Mouse (Mus musculus) lung, embryonic 14.5 days (tissue): ENCODE measurements around the gene Neb. TPM values are rescaled to one million over a fixed set of nuclear protein-coding genes. Genes with fewer than 3 reads are reported as not detected.
A peak's percentile ranks its signal among the peaks of the same experiment; 100 is the strongest.

Experiments used
- ATAC-seq: fragments of 200-750 bp; cut with Nextera tagmentation; 2 replicates; pipeline ENCODE4 v1.8.0; 2017; ENCODE audit warnings: mild to moderate bottlenecking, moderate TSS enrichment, moderate library complexity; ENCODE audit not compliant: insufficient read depth
- DNase-seq: peaks from one replicate; pipeline ENCODE4 v3.0.0-alpha.2; 2015
- H3K27ac ChIP-seq: fragments of 300-500 bp; sonication (generic); 2 replicates; pipeline ENCODE4 v1.5.1; 2014; ENCODE audit warnings: low read depth, mild to moderate bottlenecking, moderate library complexity
- H3K27me3 ChIP-seq: fragments of 300-500 bp; sonication (generic); 2 replicates; pipeline ENCODE4 v1.6.1; 2014; ENCODE audit warnings: low read length, control low read depth; ENCODE audit not compliant: insufficient read depth
- H3K36me3 ChIP-seq: fragments of 300-500 bp; sonication (generic); 2 replicates; pipeline ENCODE4 v1.6.1; 2014; ENCODE audit warnings: control low read depth; ENCODE audit not compliant: insufficient read depth
- H3K4me1 ChIP-seq: fragments of 300-500 bp; sonication (generic); 2 replicates; pipeline ENCODE4 v1.6.1; 2014; ENCODE audit warnings: antibody characterized with exemption, control low read depth; ENCODE audit not compliant: insufficient read depth
- H3K4me2 ChIP-seq: fragments of 300-500 bp; sonication (generic); 2 replicates; pipeline ENCODE4 v1.6.1; 2014; ENCODE audit warnings: mild to moderate bottlenecking
- H3K4me3 ChIP-seq: fragments of 300-500 bp; sonication (generic); 2 replicates; pipeline ENCODE4 v1.5.1; 2014; ENCODE audit warnings: low read depth, low read length
- H3K9ac ChIP-seq: fragments of 300-500 bp; sonication (generic); 2 replicates; pipeline ENCODE4 v1.6.1; 2014
- H3K9me3 ChIP-seq: fragments of 300-500 bp; sonication (generic); 2 replicates; pipeline ENCODE4 v1.6.1; 2016; ENCODE audit warnings: low read depth, low read length, control low read depth
- CTCF ChIP-seq: IDR thresholded peaks from 2 replicates; pipeline ENCODE4 v1.5.1; 2016; ENCODE audit warnings: antibody characterized with exemption, low read depth
- WGBS: fragments of 180-500 bp; shearing (Covaris S2); extraction: QIAGEN DNeasy Blood & Tissue Kit; methylation state at CpG from one replicate; pipeline ENCODE4 v1.1.7; 2014; 5-methylcytosine and 5-hydroxymethylcytosine counted together
- polyA plus RNA-seq: library from polyadenylated mRNA; unstranded; fragments of >200 nt; fragmentation: Nextera tagmentation; extraction: Ambion mirVana; gene quantifications from 2 replicates; pipeline ENCODE4 v1.2.1, GENCODE M21; 2014

The Neb gene
- polyA plus RNA-seq, 1 experiment from 2014 or later: 0.59 TPM

DNA sequence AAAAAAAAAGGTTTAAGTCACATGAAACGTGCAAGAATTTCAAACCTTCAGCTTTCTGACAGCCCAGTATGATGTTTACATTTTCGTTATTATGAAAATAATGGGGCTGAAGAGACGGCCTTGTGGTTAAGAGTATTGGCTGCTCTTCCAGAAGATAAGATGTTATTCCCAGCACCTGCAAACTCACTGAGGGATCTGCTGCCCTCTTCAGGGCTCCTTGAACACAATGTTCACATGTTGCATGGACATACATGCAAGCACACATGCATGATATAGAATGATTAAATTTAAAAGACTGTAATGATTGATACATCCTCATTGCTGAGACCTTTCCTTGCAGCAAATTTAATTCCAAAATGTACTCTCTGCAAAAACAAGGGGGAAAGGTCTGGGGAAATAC lies 150.7 kb downstream of the Neb start:
- H3K9me3 ChIP-seq: no peaks in the 10 kb centered on the region
- no peaks in the 10 kb centered on the region for H3K27me3 ChIP-seq
- no peak overlapping the region for H3K4me3 ChIP-seq
- DNase-seq: peak; percentile 47
- H3K36me3 ChIP-seq: no peaks in the 10 kb centered on the region
- H3K4me1 ChIP-seq: no peaks in the 10 kb centered on the region
- no peak overlapping the region for H3K4me2 ChIP-seq
- H3K27ac ChIP-seq: no peak overlapping the region
- 0 out of 2 replicates have a peak, but pooled peaks have one; percentile 25 for TF ChIP-seq CTCF
- no peak for ATAC-seq
- 35% methylated on average over 3 of the region's 3 CpGs for WGBS
- H3K9ac ChIP-seq: no peak overlapping the region

DNA sequence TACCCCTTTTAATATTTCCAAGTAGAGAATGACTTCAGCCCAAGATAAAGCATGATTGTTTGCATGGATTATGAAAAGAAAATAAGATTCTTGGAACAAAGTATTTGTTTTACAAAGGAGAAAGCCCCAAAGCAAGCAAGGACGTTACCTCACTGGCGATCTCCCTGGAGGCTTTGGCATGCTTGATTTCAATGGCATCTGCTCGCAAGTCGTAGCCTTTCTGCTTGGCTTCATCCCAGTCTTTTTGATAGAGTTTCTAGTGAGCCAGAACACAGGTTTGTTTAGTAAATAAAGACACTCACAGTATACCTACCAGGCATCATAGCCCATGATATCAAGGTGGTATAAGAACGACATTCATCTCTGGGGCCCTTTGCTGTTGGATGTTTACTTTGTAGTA lies 153.9 kb downstream of the Neb start:
- DNase-seq: no peak
- TF ChIP-seq CTCF: no peak
- Histone ChIP-seq H3K36me3 (no peaks in the 10 kb centered on the region), H3K4me2 (no peak overlapping the region), H3K9ac (no peak overlapping the region), H3K4me3 (no peak overlapping the region), H3K9me3 (no peaks in the 10 kb centered on the region), H3K27me3 (no peaks in the 10 kb centered on the region), H3K4me1 (no peaks in the 10 kb centered on the region), H3K27ac (no peak overlapping the region)
- ATAC-seq: no peak
- 80% methylated on average over 5 of the region's 5 CpGs for WGBS

DNA sequence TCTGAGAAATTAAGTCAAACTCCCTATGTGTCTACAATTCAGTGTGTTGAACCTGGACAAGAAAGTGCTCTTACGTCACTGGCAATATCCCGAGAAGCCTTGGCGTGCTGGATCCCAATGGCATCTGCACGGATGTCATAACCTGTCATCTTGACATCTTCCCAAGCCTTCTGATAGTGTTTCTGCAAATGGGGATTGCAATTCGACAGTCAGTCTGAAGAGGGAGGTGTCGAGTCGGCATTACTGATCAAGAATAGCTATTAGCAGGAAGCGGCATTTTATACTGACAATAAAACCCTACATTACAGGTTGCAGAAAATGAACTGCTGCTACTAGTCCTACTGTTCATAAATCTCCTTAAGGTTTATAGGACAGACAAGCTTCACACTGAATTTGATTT lies 158.2 kb downstream of the Neb start:
- Histone ChIP-seq H3K9ac (no peak overlapping the region), H3K4me2 (no peak overlapping the region), H3K36me3 (no peaks in the 10 kb centered on the region), H3K9me3 (no peaks in the 10 kb centered on the region), H3K27me3 (no peaks in the 10 kb centered on the region), H3K4me1 (no peaks in the 10 kb centered on the region), H3K27ac (no peak overlapping the region), H3K4me3 (no peak overlapping the region)
- peak; percentile 70 for TF ChIP-seq CTCF
- DNase-seq (peak; percentile 70), ATAC-seq (no peak)
- 38% methylated on average over 8 of the region's 8 CpGs for WGBS

DNA sequence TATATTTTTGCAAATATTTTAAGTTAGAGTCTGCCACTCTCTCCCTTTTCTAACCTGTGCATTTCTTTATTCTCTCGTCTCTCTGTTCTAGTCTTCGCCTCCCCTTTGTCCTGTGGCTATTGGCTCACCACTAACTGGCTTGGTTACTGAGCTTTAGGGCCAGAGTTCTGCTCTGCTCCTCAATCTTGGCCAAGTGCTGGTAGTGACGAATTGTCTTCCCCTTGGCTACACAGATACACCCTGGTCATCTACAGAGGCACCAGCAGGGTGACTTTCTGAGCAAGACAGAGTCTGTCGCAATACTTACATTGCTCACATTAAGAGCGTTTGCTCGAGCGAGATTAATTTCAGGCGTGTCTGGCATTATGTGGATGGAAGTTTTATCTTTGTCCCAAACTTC lies 162.3 kb downstream of the Neb start:
- Histone ChIP-seq H3K4me1 (no peaks in the 10 kb centered on the region), H3K4me3 (no peak overlapping the region), H3K36me3 (no peaks in the 10 kb centered on the region), H3K9me3 (no peaks in the 10 kb centered on the region), H3K27me3 (no peaks in the 10 kb centered on the region), H3K27ac (no peak overlapping the region), H3K4me2 (no peak overlapping the region), H3K9ac (no peak overlapping the region)
- ATAC-seq (no peak), DNase-seq (no peak)
- no peak for TF ChIP-seq CTCF
- WGBS: 79% methylated on average over 8 of the region's 8 CpGs

DNA sequence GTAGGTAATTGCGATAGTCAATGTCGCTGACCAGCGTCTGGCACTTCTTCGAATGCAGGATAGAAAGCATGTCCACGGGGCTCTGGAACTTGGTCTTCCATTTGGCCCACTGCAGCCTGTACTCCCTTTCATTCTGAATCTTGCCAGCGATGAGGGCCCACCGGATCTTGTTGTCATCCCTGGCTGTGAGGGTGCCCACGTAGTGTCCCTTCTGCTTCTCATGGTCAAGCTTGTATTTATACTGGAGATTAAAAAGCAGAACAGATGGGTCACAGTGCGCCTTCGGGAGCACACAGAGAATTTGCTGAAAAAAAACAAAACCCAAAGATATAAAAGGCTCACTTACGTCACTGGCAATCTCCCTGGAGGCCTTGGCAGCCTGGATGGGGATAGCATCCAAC lies 165.7 kb downstream of the Neb start:
- no peak overlapping the region for H3K9ac ChIP-seq
- no peaks in the 10 kb centered on the region for H3K9me3 ChIP-seq
- no peaks in the 10 kb centered on the region for H3K4me1 ChIP-seq
- TF ChIP-seq CTCF: no peak
- no peak overlapping the region for H3K4me3 ChIP-seq
- no peak overlapping the region for H3K27ac ChIP-seq
- no peaks in the 10 kb centered on the region for H3K36me3 ChIP-seq
- 87% methylated on average over 11 of the region's 11 CpGs for WGBS
- no peak overlapping the region for H3K4me2 ChIP-seq
- H3K27me3 ChIP-seq: no peaks in the 10 kb centered on the region
- ATAC-seq: no peak
- peak; percentile 8 for DNase-seq

DNA sequence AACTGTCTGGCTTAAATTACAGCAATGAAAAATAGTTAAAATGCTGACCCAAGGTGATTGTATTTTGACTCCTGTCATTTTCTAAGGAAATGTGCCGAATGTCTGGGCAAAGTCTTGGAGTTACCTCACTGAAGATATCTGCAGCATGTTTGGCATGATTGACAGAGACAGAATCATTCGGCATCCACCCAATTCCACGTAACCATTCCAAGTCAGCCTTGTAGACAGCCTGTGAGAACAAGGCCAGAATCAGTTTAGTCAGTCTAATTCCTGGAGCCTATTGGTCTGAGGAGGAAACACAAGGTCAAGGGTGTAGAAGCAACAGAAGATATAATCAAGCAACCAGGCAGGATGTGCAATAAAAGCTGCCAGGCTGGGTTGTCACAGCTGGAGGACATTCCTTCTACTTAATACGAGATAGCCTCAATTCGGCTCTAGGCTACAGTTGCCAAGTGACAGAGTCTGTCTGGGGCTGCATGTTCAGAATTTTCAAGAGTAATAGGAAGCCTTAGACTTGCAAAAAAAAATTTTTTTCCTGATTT lies 166.8 kb downstream of the Neb start:
- Histone ChIP-seq H3K36me3 (no peaks in the 10 kb centered on the region), H3K4me2 (no peak overlapping the region), H3K4me3 (no peak overlapping the region), H3K27ac (no peak overlapping the region), H3K27me3 (no peaks in the 10 kb centered on the region), H3K9me3 (no peaks in the 10 kb centered on the region), H3K9ac (no peak overlapping the region), H3K4me1 (no peaks in the 10 kb centered on the region)
- ATAC-seq (peak; percentile 87), DNase-seq (peak; percentile 79)
- TF ChIP-seq CTCF: no peak
- WGBS: 35% methylated on average over 5 of the region's 5 CpGs

DNA sequence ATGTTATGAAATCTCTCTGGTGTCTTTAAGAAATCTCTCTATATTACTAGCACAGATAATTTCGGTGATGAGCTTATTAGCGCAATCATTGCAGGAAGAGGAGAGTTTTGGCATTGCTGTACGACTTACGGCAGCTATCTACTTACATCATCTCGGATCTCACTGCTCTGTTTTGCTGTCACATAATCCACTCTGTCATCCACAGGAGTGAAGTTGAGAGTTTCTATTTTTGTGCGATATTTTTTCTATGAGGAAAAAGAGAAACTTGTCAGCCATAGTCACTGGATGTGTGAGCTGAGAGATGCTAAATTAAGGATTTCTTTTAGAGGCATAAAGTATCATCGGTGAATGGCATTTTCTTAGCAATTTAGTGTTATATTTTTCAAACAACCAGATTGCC lies 167.6 kb downstream of the Neb start:
- Histone ChIP-seq H3K4me1 (no peaks in the 10 kb centered on the region), H3K4me2 (no peak overlapping the region), H3K4me3 (no peak overlapping the region), H3K36me3 (no peaks in the 10 kb centered on the region), H3K27me3 (no peaks in the 10 kb centered on the region), H3K9ac (no peak overlapping the region), H3K9me3 (no peaks in the 10 kb centered on the region), H3K27ac (no peak overlapping the region)
- WGBS: 78% methylated on average over 7 of the region's 7 CpGs
- no peak for ATAC-seq
- no peak for TF ChIP-seq CTCF
- DNase-seq: no peak

DNA sequence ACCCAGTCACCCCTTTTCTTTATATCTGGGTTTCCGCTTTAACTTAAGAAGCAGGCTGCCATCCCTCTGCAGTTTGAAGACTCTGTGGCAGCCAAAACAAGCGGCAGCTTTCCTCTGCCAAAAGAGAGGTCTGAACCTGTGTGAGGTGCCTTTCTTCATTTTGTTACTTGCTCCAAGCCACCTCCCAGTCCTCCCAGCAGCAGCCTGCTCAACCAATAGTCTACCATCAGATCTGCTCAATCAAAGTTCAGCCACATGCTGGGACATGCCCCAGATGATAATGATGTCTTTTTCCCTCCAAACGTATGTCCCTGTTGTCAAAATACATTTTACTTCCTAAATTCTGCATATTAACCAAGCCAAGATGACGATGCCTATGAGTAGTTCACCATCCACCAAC lies 173.3 kb downstream of the Neb start:
- Histone ChIP-seq H3K9me3 (no peaks in the 10 kb centered on the region), H3K4me2 (no peak overlapping the region), H3K27me3 (no peaks in the 10 kb centered on the region), H3K4me3 (no peak overlapping the region), H3K36me3 (no peaks in the 10 kb centered on the region), H3K27ac (no peak overlapping the region), H3K4me1 (no peaks in the 10 kb centered on the region), H3K9ac (no peak overlapping the region)
- ATAC-seq: no peak
- DNase-seq: no peak
- no peak for TF ChIP-seq CTCF
- 82% methylated on average over 4 of the region's 4 CpGs for WGBS
